Mouse (Mus musculus): ENCODE data around the gene Fig4.

- TF ChIP-seq CTCF (IDR thresholded peaks at IDR 0.05; ENCODE audit: extremely low read depth, insufficient read depth, low read length) (no peak), POLR2A (IDR thresholded peaks at IDR 0.05; ENCODE audit: extremely low read depth, insufficient read depth, low read length) (no peak)
Measured at GRCm38 (mm10) chr10:41234552-41234951, 68.5 kb downstream of the Fig4 start.

All from cortical plate, adult 2 months (tissue).